Mouse (Mus musculus): Measurements from ENCODE around the gene Mvk. TPM values are rescaled to one million over a fixed set of nuclear protein-coding genes. Genes with fewer than 3 reads are reported as not detected.

Gene Mvk
- polyA plus RNA-seq (2015; fragmentation: Nextera tagmentation; extraction: Ambion mirVana), result 70.2 and 78.1 TPM in 2 replicates

DNA sequence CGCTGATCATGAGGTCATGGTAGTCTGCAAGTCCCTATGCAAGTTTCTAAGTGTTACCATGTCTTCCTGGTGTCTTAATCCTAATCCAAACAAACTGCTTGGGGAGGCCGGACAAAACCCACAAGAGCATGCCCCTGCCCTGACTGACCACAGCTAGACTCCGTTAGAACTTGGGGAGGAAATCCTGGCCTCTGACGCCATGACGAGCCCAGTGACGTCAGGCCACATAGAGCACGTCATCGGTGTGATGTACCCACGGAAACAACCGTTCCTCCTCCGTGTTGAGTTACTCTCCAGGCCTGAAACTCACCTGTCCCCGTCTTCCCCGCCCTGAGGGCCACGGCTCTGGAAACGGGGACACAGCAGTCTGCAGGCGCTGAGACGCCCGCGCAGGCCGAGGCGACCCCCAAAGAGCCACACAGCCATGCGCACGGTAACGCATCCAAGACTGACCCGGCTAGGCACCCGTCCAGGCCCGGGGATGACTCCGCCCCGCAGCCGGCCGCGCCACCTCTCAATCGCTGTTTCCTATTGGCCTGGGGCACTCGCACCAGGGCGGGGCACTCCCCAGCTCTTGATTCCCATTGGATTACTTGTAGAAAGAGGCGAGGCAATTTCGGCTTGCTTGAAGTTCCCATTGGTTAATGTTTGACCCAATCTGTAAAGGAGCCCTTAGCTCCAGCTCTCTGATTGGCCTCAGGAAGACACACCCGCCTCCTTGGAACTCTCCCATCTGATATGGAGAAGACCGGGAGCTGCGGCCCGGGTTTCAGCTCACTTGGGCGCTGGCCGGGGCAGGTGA is at the start of gene Mvk, which contains the start of gene Mmab:
Mvk (plus strand) TSS at position 704 of the 802 bp plus-strand sequence.
Mmab (minus strand) TSS at position 495 of the 802 bp plus-strand sequence.
- Histone ChIP-seq H3K4me1 (peaks cover 24% of the 10 kb centered on the region), H3K9me3 (replicated peaks) (no peaks in the 10 kb centered on the region), H3K4me3 (replicated peaks) (peak within 1 kb of the TSS; percentile 76), H3K27me3 (replicated peaks) (no peaks in the 10 kb centered on the region), H3K27ac (replicated peaks) (peak within 1 kb of the TSS; percentile 84), H3K4me2 (peak within 1 kb of the TSS; percentile 83), H3K9ac (replicated peaks) (peak within 1 kb of the TSS; percentile 78), H3K36me3 (peaks cover 11% of the 10 kb centered on the region)
- ATAC-seq (ENCODE audit: low FRiP score), result peak; percentile 98
- WGBS, result 3% methylated on average over 43 of the region's 43 CpGs

DNA sequence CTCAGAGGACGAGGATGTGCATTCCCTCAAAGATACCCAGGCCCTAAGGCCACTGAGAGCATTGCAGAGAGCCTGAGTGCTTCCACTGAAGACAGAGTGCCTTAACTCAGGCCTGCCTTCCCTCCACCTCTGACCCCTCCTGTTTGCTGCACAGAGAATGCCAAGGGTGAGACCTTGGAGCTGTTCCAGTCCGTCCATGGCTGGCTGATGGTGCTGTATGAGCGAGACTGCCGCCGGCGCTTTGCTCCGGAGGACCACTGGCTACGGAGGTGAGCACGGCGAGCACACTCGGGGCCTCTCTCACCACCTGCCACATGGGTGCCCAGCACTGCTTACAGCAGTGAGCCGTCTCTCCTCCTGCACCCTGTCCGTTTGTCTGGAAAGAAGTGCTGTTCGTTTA is 37.5 kb upstream of the Mvk start:
- Histone ChIP-seq H3K36me3 (peaks cover 98% of the 10 kb centered on the region), H3K4me1 (no peaks in the 10 kb centered on the region), H3K9ac (replicated peaks) (no peak overlapping the region), H3K4me3 (replicated peaks) (no peak overlapping the region), H3K27ac (replicated peaks) (no peak overlapping the region), H3K4me2 (no peak overlapping the region), H3K9me3 (replicated peaks) (no peaks in the 10 kb centered on the region), H3K27me3 (replicated peaks) (no peaks in the 10 kb centered on the region)
- no peak for ATAC-seq (ENCODE audit: low FRiP score)
- 94% methylated on average over 14 of the region's 14 CpGs for WGBS

DNA sequence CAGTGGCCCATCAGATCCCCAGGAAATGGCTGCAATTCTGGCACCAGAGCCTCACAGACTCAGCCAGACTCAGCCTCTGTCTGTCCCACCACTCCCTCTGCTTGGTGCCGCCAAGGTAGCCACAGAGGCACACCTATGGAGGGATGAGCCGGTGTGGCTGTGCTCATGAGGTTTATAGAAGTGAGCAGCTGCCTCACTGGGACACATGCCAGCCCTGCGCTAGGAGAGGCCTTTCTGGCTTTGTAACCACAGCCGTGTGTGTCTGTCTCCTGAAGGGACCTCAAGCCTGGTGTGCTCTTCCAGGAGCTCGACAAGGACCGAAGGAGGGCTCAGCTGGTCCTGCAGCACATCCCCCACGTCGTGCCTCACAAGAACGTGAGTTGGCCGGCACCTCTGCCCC is 36.8 kb upstream of the Mvk start:
- Histone ChIP-seq H3K36me3 (peaks cover 98% of the 10 kb centered on the region), H3K27me3 (replicated peaks) (no peaks in the 10 kb centered on the region), H3K4me2 (no peak overlapping the region), H3K4me3 (replicated peaks) (no peak overlapping the region), H3K27ac (replicated peaks) (no peak overlapping the region), H3K4me1 (no peaks in the 10 kb centered on the region), H3K9ac (replicated peaks) (no peak overlapping the region), H3K9me3 (replicated peaks) (no peaks in the 10 kb centered on the region)
- WGBS, result 76% methylated on average over 10 of the region's 10 CpGs
- no peak for ATAC-seq (ENCODE audit: low FRiP score)

DNA sequence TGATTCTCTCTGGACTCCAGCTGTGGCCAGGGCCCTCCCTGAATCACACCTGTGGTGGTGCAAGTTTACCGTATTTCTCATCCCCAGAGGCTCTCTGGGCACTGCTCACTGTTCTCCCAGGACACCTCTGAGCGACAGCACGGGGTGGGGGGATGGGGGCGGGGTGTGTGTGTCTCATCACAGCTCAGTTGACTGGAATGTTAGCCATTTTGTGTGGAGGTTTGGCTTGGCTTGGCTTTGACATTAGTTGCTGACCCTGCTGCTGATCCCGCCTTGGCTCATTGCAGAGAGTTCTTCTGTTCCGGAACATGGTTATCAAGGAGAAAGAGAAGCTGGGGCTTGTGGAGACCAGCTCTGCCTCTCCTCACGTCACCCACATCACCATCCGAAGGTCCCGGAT is 36.3 kb upstream of the Mvk start:
- no peak for ATAC-seq (ENCODE audit: low FRiP score)
- no peaks in the 10 kb centered on the region for H3K27me3 ChIP-seq (replicated peaks)
- H3K9ac ChIP-seq (replicated peaks), result no peak overlapping the region
- 89% methylated on average over 9 of the region's 9 CpGs for WGBS
- H3K36me3 ChIP-seq, result peaks cover 98% of the 10 kb centered on the region
- H3K4me2 ChIP-seq, result no peak overlapping the region
- no peaks in the 10 kb centered on the region for H3K9me3 ChIP-seq (replicated peaks)
- no peaks in the 10 kb centered on the region for H3K4me1 ChIP-seq
- H3K4me3 ChIP-seq (replicated peaks), result no peak overlapping the region
- H3K27ac ChIP-seq (replicated peaks), result no peak overlapping the region

DNA sequence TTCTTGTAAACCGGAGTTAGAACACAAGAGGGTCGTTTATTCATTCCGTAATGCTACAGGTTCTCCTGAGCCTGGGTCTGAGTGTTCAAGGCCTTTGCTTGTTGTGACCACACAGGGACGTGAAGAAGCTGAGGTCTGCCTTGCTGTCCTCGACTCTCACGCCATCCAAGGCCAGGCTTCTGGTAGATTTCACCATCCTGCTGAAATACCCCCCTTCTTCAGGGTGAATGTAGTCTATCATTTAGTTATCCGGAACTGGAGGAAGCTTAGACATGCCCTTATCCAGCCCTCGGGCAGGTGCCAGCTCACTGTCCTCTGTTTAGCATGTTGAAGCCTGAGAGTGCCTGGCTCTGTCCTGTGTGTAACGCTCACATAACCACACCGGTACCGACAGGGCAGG is 35.2 kb upstream of the Mvk start:
- Histone ChIP-seq H3K4me2 (no peak overlapping the region), H3K9ac (replicated peaks) (no peak overlapping the region), H3K4me3 (replicated peaks) (no peak overlapping the region), H3K4me1 (no peaks in the 10 kb centered on the region), H3K27ac (replicated peaks) (no peak overlapping the region), H3K27me3 (replicated peaks) (no peaks in the 10 kb centered on the region), H3K36me3 (peaks cover 99% of the 10 kb centered on the region), H3K9me3 (replicated peaks) (no peaks in the 10 kb centered on the region)
- whole genome bisulfite sequencing, result 95% methylated on average over 11 of the region's 11 CpGs
- ATAC-seq (ENCODE audit: low FRiP score), result no peak

DNA sequence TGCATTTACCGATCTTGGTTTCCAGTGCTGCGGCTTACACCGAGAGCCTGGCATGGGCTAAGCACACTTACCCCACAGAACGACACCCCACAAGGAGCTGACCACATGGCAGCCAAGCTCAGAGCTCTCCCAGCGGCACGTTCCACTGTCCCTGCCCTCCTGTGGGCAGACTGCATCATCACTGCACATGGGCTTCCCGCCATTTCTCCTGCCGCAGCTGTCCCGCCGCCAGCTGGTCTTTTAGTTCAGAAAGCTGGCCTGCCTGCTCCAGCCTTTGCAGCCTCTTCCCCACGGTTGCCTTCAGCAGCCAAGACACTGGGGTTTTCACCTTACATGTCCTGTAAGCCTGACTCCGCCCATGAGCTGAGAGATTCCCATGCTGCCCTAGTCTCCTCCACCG is 33.6 kb upstream of the Mvk start:
- H3K4me1 ChIP-seq, result no peaks in the 10 kb centered on the region
- 89% methylated on average over 13 of the region's 13 CpGs for WGBS
- H3K4me3 ChIP-seq (replicated peaks), result no peak overlapping the region
- ATAC-seq (ENCODE audit: low FRiP score), result no peak
- no peak overlapping the region for H3K9ac ChIP-seq (replicated peaks)
- H3K4me2 ChIP-seq, result no peak overlapping the region
- H3K27me3 ChIP-seq (replicated peaks), result no peaks in the 10 kb centered on the region
- H3K36me3 ChIP-seq, result peaks cover 99% of the 10 kb centered on the region
- H3K9me3 ChIP-seq (replicated peaks), result no peaks in the 10 kb centered on the region
- H3K27ac ChIP-seq (replicated peaks), result no peak overlapping the region

DNA sequence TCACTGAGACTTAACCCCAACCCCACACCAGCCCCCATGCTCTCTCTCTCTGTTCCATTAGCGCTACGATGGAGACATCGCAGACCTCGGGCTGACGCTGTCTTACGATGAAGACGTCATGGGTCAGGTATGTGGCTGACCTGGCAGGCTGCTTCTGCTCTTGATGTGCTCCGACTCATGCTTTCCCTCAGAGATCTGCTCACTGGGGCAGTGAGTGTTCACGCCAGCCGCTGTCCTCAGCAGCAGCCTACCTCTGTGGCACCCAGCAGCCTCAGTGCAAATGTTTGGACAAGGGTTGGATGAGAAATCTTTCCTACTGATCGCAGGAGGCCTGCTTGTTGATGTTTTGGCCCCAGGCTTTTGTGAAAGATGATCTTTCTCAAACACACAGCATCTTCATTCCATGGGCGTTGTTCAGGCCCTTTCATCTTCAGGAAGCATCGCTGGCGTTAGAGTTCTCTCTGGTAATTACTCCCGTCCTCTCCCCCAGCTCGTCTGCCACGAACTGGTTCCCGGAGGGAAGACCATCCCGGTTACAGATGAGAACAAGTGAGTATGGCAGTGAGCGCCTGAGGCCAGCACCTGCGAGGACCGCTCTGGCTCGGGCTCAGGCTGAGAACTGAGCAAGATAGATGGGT is 31.6 kb upstream of the Mvk start:
- Histone ChIP-seq H3K4me1 (no peaks in the 10 kb centered on the region), H3K9ac (replicated peaks) (no peak overlapping the region), H3K36me3 (peaks cover 99% of the 10 kb centered on the region), H3K27ac (replicated peaks) (no peak overlapping the region), H3K4me3 (replicated peaks) (no peak overlapping the region), H3K4me2 (no peak overlapping the region), H3K9me3 (replicated peaks) (no peaks in the 10 kb centered on the region), H3K27me3 (replicated peaks) (no peaks in the 10 kb centered on the region)
- ATAC-seq (ENCODE audit: low FRiP score), result no peak
- 82% methylated on average over 23 of the region's 23 CpGs for WGBS

DNA sequence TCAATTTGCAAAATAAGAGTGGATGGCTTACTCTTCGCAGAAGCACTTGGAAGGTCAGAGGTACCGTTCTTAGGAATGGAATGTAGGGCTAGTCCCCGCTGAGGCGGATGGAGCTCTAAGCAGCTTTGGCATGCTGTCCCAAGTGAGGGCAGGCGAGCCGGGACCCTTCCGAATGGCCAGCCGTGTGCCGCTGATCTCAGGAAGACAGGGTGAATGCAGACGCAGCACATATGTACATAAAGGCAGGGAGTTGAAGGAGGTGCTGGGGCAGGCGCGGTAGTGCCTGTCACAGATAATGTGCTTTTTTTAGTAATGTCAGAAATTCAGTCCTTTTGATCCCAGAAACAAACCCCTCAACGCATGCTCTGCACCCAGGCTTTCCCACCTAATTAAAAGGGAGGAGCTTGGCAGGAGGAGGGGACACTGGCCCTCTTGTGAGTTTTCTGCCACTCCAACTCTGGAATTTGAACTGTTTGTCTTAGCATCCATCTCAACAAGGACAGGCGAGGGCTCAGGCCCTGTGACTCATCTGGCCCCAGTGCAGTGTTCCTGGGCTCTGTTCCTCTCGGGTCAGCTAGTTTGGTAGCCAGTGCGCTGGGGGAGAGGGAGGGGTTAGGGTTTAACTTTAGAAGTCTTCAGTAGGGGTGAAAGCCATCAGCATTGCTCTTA is 30.9 kb upstream of the Mvk start:
- no peaks in the 10 kb centered on the region for H3K4me1 ChIP-seq
- no peaks in the 10 kb centered on the region for H3K27me3 ChIP-seq (replicated peaks)
- peaks cover 99% of the 10 kb centered on the region for H3K36me3 ChIP-seq
- no peak overlapping the region for H3K4me3 ChIP-seq (replicated peaks)
- H3K9ac ChIP-seq (replicated peaks), result no peak overlapping the region
- 87% methylated on average over 16 of the region's 16 CpGs for WGBS
- no peak for ATAC-seq (ENCODE audit: low FRiP score)
- no peaks in the 10 kb centered on the region for H3K9me3 ChIP-seq (replicated peaks)
- H3K27ac ChIP-seq (replicated peaks), result no peak overlapping the region
- no peak overlapping the region for H3K4me2 ChIP-seq

DNA sequence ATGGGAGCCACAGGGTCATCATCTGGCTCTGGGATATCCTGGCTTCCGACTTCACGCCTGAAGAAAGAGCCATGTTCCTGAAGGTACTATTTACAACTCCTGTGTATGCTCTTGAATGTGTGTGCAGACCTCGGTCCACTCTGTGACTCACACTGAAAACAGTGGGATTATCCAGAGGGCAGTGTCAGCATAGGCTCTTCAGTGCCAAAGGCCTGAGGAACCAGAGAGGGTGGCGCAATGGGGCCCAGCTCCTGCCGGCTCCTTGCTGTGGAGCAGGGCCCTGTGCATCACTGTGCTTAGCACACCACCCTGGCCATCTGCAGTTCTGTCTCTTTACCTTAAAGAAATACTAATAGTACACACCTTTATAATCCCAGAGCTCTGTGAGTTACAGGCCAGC is 28.5 kb upstream of the Mvk start:
- no peak overlapping the region for H3K4me3 ChIP-seq (replicated peaks)
- no peaks in the 10 kb centered on the region for H3K9me3 ChIP-seq (replicated peaks)
- H3K9ac ChIP-seq (replicated peaks), result no peak overlapping the region
- H3K27ac ChIP-seq (replicated peaks), result no peak overlapping the region
- no peak overlapping the region for H3K4me2 ChIP-seq
- WGBS, result 98% methylated on average over 5 of the region's 5 CpGs
- H3K27me3 ChIP-seq (replicated peaks), result no peaks in the 10 kb centered on the region
- H3K36me3 ChIP-seq, result peaks cover 99% of the 10 kb centered on the region
- no peaks in the 10 kb centered on the region for H3K4me1 ChIP-seq
- no peak for ATAC-seq (ENCODE audit: low FRiP score)

DNA sequence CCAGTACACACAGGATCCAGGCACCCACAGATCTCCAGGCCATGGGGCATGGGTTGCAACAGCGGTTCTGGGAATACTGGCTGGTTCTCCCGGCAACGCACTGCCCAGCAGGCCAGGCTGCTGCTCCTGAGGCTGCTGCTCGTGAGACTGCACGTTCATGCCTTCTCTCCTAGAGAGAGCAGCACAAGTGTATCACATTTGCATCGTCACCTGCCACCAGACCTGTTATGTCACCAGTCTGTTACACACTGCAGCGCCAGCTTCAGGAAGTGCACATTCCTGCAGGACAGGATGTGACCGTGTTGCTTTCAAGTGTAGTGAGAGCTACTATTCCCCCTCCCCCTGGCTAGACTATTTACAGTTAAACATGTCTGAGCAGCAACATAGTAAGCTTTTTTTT is 27.2 kb upstream of the Mvk start:
- ATAC-seq (ENCODE audit: low FRiP score), result no peak
- Histone ChIP-seq H3K27ac (replicated peaks) (no peak overlapping the region), H3K36me3 (peaks cover 96% of the 10 kb centered on the region), H3K4me1 (no peaks in the 10 kb centered on the region), H3K4me2 (no peak overlapping the region), H3K4me3 (replicated peaks) (no peak overlapping the region), H3K27me3 (replicated peaks) (no peaks in the 10 kb centered on the region), H3K9ac (replicated peaks) (no peak overlapping the region), H3K9me3 (replicated peaks) (no peaks in the 10 kb centered on the region)
- WGBS, result 91% methylated on average over 8 of the region's 8 CpGs

DNA sequence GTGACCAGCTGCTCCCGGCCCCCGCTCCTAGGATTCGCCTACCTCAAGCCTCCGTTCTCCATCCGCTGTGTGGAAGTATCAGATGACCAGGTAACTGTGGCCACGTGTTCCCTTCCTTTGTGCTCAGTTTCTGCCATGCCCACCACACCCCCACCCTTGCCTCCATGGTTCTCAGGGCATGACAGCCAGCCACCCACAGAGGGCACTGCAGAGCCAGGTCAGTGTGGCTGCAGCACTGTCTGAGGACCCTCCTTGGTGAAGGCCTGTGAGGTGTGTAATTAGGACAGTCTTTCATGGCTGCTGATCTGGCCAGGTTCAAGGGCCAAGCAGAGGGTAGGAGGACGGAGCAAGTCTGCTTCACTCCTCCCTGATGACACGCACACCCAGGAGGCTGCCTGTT is 25.5 kb upstream of the Mvk start:
- Histone ChIP-seq H3K36me3 (peaks cover 79% of the 10 kb centered on the region), H3K4me3 (replicated peaks) (no peak overlapping the region), H3K4me1 (peaks cover 12% of the 10 kb centered on the region; the same call in 1 of the 2 replicates), H3K27ac (replicated peaks) (no peak overlapping the region), H3K4me2 (no peak overlapping the region), H3K9ac (replicated peaks) (no peak overlapping the region), H3K9me3 (replicated peaks) (no peaks in the 10 kb centered on the region), H3K27me3 (replicated peaks) (no peaks in the 10 kb centered on the region)
- no peak for ATAC-seq (ENCODE audit: low FRiP score)
- WGBS, result 85% methylated on average over 8 of the region's 8 CpGs

Measured in neural tube, embryonic 15.5 days (tissue).